Mouse (Mus musculus) left cerebral cortex, postnatal 4 days (tissue): ENCODE measurements at regions not wholly inside any gene's neighbourhood (a gene's known extent, or its start where the extent isn't known, plus 50 kb on each side); places are given as distances from the start of the nearest gene placed in this dataset.

Experiments
- DNase-seq: peaks from one replicate; pipeline ENCODE4 v3.0.0-alpha.2; 2022
- intact Hi-C: fragments of 180-260 bp; cut with DNase I; formaldehyde crosslinking; loops from one replicate; pipeline ENCODE4 v1.15.1; 2025

DNA sequence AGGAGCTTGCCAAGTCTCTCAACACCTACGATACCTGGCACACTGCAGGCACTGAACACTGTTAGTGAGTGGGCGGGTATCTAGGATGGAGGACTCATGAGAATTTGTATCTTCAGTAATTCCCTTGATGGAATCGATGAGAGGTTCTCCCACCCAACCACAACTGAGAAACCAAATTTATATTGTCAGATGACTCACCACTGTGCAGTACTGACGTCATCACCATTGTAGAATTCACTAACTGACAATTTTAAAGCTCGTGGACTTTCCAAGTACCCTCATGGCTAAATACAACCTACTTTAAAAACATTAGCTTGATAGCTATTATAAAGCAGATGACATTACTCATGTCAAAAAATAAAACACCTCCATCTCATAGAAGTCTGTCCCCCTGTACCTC, 128.4 kb upstream of the Mtap start:
- intact Hi-C loops = no loop called here
- no peak for DNase-seq

DNA sequence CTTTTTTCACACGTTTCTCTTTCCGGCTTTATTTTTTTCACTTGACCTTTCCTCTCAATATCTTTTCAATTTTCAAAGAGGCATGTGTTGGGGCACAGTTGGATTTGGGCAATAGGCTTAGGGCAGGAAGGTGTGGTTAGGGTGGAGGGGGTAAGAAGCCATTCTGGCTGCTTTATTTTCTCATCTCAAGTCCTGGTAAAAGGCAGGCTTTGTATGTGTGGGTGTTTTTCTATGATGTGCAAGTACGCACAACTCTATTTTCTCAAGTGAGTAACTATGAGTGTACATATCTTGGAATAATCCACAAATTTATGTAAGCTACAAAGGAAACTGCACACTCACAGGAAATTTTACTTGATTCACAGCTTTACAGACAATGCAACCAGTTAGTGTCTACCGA, 121.5 kb upstream of the Ifne start:
- intact Hi-C loops = no loop called here
- no peak for DNase-seq

DNA sequence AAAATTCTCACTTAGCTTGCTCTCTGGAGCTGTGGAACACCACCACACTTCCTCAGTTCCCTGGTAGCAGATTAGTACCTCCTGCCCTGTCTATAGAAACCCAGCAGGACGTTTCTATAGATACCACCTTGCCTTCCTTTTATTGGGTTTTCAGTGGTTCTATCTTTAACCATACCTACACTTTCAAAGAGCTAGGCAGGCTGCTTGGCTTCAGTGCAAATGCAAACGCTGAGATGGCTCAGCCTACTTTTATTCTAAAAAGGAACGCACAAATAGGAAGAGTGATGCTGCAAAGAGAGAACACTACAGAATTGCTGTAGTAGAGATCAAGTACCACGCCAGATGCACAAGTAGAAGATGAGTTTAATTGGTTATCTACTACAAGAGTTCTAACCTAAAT, 120.9 kb upstream of the Ifne start:
- DNase-seq = no peak
- intact Hi-C loops = no loop called here

DNA sequence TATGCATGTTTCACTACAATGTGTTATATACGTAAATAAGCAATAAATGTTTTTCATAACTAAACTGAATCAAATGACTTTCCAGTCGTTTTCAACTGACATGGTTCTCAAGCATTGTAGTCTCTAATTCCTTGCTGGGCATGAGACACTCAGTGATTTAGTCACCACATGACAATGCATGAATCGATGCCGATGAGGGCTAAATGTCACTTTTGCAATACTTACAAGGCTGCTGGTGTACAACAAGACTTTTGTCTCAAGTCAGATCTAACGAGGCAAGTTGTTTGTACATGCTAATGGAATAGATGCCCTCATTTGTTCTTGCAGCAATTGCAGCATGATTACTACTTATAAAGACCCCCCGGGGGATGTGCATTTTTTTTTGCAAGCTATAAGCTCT, 120.2 kb upstream of the Ifne start:
- intact Hi-C loops = no loop called here
- no peak for DNase-seq

DNA sequence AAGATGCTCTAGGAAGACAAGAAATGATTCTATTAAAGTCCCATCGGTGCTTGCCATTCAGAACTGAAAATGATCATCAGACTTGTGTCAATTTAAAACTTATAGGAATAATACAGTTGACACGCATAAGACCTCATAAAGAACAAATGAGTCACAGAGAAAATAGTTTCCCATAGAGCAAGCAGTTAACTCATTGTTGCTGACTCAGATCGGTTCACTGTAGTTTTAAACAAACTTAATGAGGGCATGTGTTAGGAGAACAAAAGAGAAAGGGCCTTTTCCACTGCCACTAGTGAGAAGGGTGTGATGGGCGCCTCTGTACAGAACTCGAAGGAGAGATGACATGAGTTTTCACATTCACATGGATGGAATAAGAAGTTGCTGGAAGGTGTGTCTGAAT, 118.3 kb upstream of the Ifne start:
- DNase-seq = no peak
- intact Hi-C loops = no loop called here

DNA sequence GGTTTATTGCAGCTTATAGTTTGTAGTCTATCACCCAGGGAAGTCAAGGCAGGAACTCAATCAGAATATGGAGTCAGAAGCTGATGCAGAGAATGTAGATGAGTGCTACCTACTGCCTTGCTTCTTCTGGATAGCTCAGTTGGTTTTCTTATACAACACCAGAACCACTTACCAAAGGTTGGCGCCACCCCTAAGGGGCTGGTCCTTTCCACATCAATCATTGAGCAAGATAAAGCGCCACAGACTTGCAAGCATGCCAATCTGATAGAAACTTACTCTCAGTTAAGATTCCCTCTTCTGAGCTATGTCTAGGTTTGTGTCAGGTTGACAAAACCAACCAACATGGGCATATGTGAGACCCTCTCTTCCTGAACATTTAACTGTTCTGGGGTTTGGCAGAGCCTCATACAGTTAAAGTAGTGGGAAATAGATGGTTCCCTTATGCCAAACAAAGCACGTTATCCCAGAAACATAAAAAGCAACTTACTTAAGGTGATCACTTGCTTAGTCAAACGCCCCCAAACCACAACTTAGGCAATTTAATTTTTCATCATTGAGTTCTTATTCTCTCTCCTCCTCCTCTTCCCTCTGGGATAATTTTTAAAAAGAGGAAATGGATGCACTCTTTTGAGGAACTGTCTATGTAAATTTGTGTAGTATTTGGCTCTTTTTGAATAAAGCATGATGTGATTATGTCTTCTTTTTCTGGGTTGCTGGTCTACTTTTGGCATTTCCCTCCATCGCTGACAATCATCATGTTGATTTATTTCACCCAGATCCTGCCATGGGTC, 115.3 kb upstream of the Ifne start:
- intact Hi-C loops = no loop called here
- DNase-seq = no peak

DNA sequence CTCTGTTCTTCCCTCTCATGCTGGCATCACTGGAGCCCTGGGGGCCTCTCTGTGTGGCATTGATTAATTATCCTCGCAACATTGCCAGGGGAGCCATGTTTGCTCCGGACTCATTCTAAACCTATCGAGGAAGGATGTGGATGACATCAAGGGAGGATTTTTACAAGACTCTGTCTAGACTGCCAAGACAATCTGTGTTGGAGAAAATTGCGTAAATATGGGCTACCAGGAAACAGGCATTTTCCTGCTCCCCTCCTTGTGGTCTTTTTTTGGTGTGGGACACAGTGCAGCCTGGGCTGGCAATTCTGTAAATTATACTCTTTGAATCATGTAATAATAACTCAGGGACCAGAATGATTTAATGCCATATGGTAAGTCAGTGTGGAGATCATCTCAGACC, 114.5 kb upstream of the Ifne start:
- intact Hi-C loops = no loop called here
- no peak for DNase-seq

DNA sequence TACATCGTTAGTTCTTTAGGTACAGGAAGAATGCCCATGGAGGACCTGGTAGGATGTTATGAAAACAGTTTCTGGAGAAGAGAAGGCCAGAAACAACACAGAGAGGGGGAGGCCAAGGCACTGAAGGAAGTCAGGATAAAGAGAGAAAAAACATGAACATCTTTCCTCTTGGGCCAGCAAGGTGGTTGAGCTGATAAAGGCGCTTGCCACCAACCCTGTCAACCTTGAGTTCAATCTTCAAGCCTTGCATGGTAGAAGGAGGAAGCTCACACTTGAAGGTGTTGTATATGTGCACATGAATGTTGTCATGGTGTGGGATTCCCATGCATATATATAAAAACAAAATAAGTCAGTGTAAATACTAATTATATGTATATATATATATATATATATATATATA, 112.5 kb upstream of the Ifne start:
- intact Hi-C loops = no loop called here
- DNase-seq = no peak

DNA sequence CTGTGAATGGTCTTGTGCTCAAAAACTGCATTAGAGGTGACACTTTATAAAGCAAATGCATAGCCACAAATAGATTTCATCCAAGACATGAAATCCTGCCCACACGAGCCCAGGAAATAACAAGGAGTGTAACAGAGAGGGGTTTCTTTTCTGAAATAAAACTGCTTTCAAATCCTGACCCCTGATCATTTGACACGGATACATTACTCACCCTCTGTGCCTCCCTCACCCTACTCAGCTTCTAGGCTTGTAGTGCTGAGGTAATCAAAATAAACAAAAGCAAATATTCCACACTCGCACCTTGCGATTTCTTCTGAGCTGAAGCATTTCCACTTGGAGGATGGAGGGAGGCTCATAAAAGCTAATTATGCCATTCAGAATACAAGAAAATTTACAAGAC, 108.4 kb upstream of the Ifne start:
- DNase-seq = no peak
- intact Hi-C loops = no loop called here

DNA sequence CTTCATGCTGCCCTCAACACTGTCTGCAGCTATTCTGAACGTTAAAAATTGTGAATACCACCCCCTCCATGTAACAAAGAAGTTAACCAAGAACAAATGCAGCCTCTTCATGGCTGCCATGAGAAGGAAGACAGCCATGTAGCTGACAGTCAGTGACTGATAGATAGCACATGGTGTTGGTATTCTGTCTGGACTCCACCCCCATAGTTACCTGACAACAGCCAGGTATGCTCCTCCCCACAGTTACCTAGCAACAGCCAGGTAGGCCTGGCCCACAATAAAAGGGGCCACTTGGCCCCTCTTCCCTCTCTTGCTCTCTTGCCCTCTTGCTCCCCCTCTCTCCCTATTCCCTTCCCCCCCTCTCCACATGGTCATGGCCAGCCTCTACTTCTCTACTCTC, 107.1 kb upstream of the Ifne start:
- DNase-seq = no peak
- intact Hi-C loops = no loop called here

DNA sequence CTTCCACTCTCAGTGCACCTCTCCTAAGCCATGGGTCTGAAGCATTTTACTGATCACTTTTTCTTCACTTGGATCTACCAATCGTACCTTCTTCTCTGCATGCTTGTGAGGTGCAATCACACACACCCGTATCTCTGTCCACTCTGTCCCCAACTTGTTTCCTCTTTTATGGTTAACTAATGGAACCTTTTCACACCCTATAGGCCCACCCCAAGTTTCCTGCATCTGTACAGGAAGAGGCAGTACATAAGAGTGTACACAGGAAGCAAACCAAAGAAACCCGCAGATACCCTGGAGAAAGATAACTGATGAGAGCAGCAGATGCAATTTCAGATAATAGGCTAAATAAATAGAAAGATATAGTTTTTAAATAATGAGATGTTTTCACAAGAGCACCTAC, 102.5 kb upstream of the Ifne start:
- intact Hi-C loops = no loop called here
- DNase-seq = no peak

DNA sequence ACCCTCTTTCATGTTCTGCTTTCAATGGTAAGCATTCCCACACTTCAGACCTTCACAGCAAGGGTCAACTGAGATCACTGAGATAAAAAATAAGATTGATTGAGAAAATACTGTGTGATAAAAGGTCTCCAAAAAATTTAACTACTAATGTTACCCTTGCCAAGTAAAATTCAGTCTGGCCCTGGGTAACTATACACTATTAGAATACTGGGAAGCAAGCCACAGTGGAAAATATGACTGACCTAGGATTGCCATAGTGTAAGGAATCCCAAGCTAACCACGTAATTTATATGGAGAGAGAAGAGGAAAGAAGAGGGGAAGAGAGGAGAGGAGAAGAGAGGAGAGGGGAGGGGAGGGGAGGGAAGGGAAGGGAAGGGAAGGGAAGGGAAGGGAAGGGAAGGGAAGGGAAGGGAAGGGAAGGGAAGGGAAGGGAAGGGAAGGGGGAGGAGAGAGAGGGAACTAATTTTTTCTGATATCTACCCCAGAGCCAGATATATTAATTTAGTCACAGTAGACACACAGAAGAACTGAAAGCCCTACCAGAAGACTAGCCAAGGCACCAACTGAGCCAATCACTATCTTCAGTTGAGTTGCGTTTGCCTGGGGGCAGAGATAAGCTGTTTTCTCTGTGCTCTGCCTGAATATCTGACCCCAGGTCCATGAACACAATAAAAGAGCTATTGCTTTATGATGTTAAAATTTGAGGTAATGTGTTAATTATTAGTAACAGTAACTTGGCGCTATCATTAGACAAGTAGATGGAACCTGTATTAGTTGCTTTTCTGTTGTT, 97.3 kb upstream of the Ifne start:
- intact Hi-C loops = no loop called here
- no peak for DNase-seq

DNA sequence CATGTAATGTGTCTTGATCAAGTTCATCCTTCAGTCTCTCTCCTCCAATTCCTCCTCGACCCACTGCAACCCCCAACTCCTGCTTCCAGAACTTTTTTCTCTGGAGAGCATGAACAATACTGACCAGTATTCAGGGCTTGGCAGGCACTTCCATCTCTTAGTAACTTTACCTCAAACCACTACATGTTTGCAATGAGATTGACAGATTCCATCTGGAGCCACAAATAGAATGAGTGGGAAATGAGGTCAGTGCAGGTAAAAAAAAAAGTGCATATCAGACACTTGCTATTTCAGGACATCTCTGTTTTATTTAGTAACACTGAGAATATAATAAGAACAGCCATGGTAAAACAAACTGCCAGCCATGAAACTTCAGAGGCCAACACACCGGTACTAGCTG, 94.5 kb upstream of the Ifne start:
- intact Hi-C loops = no loop called here
- DNase-seq = no peak

DNA sequence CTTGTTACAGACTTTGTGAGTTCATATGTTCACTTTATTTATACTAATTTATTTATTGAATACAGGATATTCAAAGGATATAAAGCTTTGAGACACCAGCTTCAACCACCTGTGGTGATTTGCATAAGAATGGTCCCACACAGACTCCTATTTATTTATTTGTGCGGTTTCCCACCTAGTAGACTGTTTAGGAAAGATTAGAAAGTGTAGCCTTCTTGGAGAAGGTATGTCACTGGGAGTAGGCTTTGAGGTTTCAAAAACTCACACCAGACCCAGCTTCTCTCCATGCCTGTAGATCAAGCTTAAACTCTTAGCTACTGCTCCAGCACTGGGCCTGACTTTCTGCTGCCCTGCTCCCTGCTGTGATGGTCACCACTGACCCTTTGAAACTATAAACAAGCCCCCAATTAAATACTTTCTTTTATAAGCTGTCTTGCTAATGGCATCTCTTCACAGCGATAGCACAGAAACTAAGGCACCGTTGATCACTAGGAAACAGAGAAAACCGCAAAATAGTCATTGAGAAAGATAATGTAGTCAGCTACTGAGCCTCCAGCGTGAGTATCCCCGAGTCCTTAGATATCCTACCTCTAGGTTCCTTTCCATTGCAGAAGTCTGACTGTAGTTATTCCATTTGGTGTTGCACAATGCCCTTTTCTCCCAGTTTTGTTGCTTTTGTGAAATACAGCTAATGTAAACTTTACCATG, 89.3 kb upstream of the Ifne start:
- intact Hi-C loops = no loop called here
- no peak for DNase-seq

DNA sequence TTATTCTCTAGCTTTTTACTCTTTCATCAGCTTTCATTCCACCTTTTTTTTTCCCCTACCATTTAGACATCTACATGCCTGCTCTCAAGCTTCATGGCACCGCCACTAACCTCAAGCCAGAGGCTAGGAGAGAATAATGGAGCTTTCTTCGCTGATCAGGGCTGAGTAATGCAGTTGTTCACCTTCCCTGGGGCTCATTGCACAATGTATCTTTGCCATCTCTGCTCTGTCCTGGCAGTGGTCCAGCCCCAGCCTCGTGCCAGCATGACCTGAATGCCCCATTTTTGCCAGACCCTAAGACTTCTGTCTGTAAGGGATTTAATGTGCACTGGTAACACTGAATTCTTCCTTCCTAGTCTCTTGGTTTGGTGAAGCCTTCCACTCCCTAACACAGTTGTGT, 79.6 kb upstream of the Ifne start:
- intact Hi-C loops = no loop called here
- DNase-seq = peak; percentile 5

DNA sequence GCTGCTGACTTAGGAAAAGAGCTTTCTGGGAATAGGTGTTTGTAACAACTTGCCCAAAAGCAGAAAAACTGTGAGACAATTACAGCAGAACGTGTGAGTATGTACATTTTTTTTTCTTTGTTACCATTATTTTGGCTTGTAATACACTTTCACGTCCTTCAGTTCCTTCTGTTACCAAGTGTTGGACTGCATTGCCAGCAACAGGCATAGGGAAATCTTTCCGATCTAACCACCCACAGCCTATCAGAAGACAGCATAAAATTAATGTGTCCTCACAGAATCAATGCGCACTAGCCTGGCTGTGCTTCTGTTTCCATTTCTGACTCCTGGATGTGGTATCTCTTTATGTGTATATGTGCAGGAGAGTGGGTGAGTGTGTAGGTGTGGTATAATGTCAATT, 76.6 kb upstream of the Ifne start:
- intact Hi-C loops = no loop called here
- no peak for DNase-seq

DNA sequence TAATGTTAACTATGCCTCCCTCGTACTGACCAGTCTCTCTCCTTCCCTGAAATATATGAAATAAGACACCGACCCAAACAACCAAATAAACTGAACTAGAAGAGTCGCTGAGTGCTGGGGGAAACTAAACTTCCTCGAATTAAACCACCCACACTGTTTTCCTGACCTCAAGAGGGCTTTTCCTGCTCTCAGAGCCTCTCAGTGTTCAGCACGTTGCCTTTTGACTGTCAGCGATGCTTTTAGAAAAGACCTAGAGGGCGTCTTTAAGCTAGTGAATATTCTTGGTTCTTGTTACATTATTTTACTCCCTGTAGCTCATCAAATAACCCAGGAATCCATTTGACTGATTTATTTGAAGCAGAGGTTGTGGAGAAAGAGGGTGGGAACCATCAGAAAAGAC, 76.2 kb upstream of the Ifne start:
- intact Hi-C loops = no loop called here
- no peak for DNase-seq

DNA sequence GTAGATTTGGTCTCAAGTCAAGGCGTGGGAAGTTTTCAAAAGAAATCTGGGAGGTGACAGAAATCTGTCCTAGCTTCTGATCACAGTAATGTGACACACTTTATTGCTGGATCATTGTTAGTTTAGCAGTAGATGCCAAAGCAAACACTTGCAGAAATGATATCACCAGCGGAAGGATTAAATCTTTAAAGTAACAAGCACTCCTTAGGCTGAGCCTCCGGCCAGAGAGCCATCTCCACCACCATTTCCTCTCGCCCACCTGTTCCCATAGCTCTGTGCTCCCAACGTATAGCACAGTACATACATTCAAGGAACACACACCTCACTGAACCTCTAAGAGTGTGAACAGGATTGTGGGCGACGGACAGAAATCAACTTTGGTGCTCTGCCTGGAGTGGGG, 75.6 kb upstream of the Ifne start:
- DNase-seq = no peak
- intact Hi-C loops = no loop called here

DNA sequence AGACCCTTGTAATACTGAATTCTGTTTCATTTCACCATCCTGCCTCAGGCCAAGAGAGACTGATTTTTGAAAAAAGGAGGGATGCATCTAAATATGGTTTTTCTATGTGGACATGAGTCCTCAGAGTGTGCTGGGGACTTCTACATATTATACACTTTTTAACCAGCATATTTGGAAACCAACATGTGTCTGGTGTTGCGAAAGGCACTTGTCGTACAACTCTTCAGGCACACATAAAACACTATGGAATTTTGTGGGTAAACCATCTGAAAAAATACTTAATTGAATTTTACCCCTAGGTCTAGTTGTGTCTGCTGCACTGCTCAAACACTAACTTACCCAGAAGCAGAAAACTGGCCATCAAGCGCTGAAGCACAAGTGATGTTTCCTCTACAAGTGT, 74.0 kb upstream of the Ifne start:
- intact Hi-C loops = no loop called here
- DNase-seq = no peak

DNA sequence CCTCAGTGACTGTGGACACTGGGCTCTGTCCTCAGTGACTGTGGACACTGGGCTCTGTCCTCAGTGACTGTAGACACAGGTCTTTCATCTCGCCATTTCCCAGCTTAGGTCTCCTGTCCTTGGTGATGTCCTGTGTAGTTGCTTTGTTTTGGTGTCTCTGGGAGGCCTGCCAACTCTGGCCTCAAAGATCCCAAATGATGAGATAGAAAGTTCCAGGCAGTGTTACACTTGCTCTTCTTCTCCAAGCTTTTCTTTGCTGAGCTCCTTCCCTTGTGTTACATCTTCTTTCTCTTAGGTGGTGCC, 71.0 kb upstream of the Ifne start:
- no peak for DNase-seq
- intact Hi-C loops = no loop called here

DNA sequence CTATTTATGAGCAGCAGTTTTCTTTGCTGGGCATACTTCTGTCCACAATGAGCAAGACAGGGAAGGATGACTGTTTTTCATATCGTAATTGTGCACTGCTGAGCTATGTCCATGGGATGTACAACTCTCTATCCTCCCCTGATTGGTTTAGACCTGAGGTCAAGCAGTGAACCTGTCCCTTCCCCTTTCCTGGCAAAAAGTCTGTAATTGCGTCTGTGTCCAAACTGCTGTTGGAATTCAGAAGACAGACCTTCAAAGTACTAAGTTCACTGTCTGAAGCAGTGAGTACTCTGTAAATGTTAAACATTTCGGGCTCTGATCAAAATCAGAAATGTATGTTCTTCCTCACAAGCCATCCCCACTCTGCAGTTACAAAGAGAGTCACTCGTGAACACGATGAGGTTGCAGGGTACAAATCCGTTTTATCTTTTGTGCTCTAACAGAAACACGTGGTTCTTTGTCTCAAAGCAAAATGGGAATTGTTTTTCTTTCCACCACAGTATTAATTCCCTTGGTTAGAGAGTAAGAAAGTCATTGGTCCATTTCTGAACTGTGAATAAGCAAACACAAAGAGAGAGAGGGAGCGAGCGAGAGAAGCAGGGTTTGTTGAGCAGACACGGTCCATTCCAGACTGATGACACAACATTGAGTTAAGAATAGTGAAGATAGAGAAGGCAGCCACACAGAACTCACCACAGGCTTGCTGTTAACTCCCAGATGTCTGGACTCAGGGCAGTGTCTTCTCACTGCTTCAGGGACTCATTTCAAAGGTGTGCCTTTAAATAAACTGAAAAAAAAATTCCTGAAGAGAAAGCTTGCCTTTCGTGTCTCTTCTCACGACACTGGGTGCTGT, 70.4 kb upstream of the Ifne start:
- DNase-seq = no peak
- intact Hi-C loops = no loop called here
